Mouse (Mus musculus) left cerebral cortex, adult 8-10 months (tissue): ENCODE measurements around the gene Smchd1. TPM values are rescaled to one million over a fixed set of nuclear protein-coding genes. Genes with fewer than 3 reads are reported as not detected.
A peak's percentile ranks its signal among the peaks of the same experiment; 100 is the strongest.
"Not testable (repeated sequence)": the region's sequence is repeated elsewhere in the genome, so short reads cannot be mapped to it uniquely, and the experiment has no call there.

Source experiments
- DNase-seq, 2 experiments: peaks; one replicate each; pipeline ENCODE4 v3.0.0; 2022; ENCODE audit warnings: low spot score in 2 of 2
- total RNA-seq, 4 experiments: library from RNA; stranded (reverse); gene quantifications; 2 replicates each; pipeline ENCODE4 v1.2.4; 2022

Smchd1 gene
- total RNA-seq, result 10 to 100 TPM; 26.7 to 32.3 (median 29.8) TPM

DNA sequence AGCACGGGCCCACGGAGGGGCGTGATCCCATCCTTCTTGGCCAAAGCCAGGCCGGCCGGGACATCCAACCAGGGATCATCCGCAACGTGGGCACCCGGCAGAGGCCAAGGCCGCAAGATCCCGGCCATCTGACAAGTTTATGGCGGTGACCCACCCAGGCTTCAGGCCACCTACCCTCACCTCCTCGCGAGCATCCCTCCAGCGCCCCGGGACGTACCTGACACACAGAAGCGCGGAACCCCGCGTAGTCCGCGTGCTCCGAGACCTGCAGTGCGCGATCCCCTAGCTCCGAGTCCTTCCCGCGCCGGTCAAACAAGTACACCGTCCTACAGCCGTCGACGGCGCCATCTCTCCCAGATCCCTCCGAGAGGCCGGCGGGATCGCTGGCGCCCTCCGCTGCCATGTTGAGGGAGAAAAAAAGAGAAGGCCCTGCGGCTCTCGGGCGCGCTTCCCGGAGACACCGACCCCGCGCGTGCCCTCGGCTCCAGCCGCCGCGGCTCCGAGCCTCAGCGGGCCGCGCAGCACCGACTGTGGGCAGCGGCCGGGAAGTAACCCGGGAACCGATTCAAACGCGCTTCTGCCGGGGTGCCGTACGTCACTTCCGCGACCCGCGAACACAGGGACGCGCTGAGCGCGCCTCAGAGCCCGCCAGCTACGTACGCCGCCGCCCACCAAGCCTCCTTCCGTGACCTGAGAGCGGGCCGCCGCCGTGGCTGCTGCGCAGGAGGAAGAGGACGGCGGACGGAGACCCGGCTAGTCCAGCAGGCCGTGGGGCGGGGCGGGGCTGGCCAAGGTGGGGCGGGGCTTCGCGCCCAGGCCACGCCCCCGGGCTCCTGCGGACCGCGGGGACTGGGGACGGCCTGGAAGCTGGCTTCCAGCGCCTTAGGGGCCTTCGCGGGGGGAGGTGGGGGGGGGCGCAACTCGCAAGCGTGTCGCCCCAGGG, at the start of gene Smchd1:
Gene Smchd1 (minus strand): TSS at position 582 of the 943 bp plus-strand sequence.
- peak; percentile 83 to 93 for DNase-seq

DNA sequence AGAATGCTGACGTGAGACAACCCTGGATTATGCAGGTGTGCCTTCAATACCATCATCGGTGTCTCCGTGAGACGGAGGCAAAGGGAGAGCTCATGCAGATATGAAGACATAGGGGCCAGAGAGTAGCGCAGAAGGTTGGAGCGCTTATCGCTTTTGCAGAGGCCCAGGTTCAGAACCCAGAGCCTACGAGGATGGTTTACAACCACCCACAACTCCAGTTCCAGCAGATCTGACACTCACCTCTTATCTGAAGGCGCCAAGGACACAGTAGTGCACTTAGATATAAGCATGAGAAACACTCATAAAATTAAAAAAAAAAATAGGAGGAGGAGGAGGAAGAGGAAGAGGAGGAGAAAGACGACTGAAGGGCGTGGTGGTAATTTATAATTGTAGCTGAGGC, 35.2 kb upstream of the Smchd1 start:
- no peak for DNase-seq

DNA sequence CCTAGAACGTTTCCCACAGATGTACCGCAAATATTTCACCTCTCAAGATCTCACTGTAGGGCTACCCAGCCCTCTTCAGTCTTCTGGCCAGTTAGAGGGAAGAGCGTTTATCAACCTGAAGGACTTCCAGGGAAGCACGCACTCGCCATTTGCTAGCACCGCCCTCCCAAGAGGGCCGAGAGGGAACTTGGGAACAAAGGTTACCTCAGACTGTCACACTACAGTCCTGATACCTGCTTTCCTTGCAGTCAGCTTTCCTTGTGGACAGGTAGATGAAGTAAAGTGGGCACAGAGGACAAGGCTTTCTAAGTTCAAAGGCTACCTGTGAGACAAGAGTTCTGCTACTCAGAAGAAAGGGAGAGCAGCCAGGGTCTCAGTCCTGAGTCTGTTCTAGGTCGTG, 31.7 kb upstream of the Smchd1 start:
- DNase-seq, result no peak

DNA sequence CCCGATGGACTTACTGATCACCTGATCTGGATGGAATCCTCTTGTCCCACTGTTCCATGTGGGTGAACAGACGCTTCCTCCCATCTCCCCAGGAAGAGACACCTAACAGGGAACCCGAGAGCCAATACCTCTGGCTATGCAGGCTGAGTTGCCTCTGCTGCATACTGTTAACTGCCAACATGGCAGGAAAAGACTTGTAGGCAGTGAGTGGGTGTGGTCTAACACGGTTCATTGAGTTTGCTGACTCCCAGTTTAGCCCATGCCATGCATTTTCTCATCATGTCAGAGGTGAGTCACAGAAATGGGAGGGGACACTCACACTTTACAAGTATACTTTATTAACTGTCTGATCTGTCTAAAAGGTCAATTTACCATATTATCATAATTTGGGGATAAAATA, 20.6 kb upstream of the Smchd1 start:
- DNase-seq, result no peak

DNA sequence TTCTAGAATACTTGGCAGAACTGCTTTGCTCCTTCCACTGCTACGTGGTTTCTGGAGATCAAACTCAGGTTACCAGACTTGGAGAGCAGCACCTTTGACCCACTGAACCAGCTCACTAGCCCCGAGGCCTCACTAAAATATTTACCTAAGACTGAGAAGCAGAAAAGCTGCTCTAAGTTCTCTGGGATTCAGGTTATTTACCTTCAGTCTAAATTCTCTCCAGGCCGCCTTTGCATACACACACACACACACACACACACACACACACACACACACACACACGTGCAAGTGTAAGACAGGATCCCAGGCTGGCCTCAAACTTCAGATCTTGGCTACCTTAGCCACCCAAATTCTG, 16.2 kb upstream of the Smchd1 start:
- no peak for DNase-seq

DNA sequence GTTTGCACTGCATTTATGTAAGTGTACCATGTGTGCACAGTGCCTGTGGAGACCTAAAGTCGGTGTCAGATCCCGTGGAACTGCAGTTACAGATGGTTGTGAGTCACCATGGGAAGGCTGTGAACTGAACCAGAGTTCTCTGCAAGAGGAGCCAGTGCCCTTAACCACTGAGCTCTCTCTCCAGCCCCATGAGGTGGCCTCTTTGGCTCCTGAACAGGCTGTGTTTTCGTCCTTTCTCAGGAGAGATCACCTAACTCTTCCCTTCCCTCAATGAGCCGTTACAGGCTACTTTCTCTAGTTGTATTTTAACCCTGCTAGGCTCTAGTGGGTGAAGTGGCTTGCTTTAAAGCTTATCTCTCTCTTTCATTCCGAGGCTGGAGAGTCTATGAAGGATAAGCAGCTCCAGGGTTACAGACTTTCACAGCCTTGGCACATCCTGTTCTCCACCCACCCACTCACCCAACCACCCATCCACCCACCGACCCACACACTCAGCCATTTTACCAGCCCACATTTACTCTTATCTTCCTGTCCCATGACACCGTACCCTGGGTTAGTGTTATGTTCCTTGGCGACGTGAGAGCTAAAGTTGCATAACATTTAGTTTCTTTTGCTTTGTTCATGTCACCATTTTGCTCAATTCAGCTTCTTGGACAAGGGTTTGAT, 15.7 kb upstream of the Smchd1 start:
- DNase-seq, result no peak

DNA sequence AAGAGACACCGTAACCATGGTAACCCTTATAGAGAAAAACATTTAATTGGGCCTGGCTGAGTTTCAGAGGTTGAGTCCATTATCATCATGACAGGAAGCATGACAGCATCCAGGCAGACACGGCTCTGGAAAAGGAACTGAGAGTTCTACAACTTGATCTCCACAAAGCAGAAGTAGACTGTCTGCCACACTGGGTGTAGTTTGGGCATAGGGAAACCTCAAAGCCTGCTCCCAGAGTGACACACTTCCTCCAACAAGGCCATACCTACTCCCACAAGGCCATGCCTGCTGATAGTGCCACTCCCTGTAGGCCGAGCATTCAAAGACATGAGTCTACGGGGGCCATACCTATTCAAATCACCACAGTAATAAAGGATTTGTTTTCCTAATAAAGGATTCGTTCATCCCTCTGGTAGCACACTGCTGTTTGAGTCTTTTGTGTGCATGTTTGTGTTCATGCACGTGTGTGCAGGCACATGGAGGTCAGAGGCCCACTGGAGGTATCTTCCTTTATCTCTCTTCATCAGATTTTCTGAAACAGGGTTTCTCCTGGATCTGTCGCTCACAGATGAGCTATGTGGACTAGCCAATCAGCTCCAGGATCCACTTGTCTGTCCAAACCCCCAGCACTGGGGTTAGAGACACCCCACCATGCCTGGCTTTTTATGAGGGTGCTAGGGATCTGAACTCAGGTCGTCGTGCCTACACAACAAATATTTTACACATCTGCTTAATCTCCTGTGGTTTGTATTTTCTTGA, 14.7 kb upstream of the Smchd1 start:
- no peak for DNase-seq

DNA sequence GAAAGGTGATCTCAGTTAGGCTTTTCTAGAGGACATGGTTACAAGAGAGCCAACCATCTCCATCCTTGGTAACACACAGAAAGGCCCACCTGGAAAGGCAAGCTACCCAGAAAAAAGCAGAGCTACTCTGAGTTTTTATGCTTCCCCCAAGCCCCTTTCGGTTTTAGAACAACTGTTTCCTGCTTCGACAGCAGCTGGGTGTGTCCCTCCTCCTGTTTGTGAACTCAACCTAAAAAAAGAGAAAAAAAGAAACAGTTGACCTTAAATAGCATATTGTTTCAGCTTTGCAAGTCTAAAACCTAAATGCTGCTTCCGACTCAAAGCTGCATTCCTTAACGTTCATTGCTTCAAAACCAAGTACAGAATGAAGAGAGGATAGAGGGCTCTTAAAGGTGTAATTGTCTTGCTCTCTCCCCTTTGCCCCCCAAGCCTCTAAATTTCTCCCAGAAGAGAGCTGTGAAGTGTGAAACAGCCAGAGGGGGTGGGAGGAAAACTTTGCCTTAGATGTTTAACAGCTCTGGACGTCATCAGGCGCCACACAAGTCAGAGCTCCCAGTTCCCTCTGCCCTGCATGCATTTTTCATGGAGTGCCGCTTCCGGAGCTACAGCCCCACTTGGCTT, 11.2 kb upstream of the Smchd1 start:
- no peak for DNase-seq

DNA sequence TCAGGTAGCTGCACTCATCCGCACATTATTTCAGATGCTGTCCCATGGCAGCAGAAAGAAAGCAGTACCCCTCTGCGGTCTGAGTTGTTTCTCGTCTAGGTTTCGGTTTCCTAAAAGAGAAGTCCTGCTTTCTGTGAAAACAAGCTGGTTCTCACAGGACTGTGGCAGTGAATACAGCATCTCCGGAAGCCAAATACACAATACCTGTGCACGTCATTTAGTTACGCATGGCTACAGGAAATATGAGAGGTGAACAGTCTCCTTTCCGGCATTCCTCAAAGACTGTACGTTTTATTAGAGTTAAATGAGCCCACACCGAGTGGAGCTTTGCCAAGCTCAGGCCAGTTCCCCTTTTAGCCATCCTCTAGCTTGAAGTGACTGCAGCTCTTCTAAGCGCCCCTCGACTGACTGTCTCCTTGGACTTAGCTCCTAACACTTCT, 10.7 kb upstream of the Smchd1 start:
- DNase-seq, result no peak

DNA sequence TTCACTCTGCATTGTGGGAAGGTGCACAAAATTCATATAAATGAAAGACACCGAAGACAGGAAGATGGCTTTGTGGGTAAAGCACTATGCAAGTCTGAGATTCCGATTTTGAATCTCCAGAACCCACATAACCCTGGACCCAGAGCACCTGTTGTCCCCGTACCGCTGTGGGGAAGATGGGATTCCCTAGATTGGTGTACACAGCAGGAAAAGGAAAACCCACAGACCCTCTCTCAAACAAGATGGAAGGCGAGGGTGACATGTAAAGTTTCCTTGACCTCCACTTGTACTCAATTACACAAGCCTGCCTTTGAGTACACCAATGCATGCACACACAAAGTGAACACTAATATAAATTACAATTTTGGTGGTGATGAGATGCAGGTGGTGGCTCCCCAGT, 9.6 kb upstream of the Smchd1 start:
- no peak for DNase-seq

DNA sequence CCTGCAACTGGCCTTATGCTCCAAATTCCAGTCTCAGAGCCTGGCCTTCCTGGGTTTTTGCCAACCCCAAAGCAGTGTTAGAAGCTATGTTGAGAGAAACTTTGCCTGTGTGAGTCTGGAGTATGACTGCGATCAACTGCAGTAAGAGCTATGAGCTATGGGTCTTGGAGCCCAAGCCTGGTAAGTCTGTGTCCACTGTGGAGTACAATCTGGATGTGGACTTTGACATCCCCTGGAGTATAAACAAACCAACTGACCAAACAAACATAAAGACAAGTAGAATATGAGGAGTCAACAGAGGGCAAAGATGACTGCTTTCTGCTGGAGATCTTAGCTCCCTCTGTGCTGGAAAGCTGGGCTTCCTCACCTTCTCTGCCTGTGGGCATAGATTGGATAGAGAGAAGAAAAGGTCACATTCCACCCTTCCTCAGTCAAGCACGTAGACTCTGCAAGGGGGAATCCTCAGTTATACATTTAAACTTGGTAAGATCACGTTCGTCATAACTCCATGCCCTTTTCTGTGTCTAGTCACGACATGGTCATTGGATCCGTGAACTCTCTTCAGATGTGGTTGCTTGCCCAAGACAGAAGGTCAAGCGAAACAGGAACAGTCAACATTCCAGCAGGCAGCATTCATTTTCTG, 8.4 kb upstream of the Smchd1 start:
- DNase-seq, result no peak

DNA sequence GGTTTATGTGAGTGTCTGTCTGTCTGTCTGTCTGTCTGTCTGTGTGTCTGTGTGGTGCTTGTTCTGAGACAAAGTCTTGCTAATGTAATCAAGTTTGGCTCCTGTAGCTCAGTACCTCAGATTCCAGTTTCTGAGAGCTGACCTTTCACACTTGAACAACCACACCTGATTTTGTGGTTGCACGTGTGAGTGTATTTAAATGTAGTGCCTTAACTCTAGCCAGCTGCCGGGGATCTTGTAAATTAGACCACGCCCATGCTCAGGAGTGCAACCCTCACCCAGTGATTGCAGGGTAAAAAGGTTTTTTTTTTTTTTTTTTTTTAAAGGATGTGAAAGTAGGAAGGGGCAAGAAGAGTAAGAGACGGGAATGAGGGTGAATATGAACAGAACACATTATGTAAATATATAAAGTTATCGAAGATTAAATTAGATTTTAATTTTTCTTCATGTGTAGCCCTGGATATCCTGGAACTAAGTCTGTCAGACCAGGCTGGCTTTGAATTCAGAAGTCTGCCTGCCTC, 4.3 kb upstream of the Smchd1 start:
- DNase-seq, result no peak

DNA sequence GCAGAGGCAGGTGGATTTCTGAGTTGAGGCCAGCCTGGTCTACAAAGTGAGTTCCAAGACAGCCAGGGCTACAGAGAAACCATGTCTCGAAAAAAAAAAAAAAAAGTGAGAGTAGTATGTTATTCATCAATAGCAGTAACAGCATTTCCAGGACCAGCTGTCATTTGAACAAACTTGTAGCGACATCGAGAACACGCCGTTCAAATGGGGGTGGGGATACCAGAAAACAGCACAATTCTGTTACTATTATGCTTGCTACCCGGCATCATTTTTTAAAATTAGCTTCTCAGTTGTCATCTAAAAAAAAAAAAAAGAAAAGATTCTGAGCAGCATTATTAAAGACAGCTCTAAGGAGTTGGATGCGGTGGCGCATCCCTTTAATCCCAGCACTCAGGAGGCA, 2.3 kb upstream of the Smchd1 start:
- DNase-seq, result no peak

DNA sequence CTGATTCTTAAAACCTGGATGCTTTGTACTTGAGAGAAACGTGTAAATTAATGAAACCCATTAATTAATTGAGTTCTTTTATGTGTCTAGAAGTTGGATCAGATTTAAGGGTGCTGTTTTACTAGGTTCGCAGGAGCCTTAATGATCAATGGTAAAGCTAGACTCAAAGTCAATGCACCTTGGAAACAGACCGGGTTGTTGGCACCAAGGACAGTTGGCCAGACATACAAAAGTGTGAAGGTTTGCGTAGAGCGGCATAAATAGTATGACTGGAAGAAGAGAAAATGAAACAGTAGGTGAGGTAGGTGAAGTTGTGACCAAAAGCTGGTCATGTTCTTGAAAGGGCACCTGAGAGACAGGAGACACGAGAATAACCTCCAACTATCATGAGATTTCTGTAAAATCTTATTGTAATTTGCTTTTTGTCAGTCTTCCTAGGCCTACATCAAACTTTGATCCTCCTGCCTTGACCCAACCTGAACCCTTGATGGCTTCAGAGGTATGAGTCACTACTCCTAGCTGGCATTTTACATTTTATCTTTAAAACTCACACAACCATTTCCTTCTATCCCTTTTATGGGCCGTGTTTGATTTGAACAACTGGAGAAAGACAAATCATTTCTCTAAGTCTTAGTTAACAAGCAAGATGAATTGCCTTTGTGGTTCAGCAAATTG, 1.3 kb upstream of the Smchd1 start:
- DNase-seq, result no peak

DNA sequence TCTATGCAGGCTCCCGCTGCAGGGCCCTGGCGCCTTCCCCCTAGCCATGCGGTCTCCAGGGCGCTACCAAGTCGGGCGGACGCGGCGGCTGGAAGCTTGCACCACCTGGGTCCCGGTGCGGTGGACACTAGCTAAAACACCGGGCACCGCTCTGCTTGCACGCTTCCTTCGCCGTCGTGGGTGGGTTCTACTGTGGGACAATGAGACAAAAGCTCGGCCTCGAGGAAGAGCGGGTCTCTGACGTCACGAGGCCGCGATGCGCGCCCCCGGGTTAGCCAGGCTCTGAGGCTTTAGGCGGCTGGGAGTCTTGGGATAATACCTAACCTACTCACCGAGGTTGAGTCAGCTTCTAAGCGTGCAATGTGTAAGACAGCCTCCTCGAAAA, 554 bp upstream of the Smchd1 start:
- DNase-seq, result peak; percentile 60 to 70

DNA sequence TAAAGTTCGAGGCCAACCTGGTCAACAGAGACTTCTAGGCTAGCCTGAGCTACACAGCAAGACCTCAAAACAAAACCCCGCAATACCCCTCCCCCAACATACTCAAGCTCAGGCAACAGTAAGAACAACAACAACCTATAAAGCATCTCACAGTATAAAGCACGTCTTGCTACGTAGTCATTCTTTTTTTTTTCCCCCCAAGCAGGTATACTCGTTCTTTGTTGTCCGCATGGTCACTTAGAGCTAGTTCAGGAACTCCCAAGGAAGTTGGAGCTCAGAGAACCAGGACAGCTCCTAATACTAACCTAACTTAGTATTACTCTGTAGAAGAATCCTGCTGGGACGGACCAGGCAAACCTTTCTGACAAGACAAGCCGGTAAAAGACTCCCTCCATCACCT, 1.0 kb downstream of the Smchd1 start:
- DNase-seq, result no peak

DNA sequence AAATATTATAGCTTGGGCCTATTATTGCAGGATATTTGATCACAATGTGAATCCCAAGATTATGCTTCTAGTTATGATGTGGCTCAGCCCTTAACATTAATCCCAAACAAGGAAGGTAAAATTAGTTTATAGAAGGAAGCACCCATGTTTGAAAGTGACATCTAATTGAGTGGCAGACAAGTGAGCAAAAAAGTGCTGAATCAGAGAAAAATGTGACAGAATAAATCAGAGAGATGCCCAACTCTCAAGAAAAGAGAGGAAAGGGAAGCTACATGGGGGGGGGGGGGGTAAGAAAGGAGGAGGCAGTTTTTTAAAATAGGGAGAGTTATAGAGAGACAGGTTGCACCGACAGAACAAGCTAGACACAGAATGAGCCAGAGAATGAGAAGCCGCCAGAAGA, 3.9 kb downstream of the Smchd1 start:
- no peak for DNase-seq

DNA sequence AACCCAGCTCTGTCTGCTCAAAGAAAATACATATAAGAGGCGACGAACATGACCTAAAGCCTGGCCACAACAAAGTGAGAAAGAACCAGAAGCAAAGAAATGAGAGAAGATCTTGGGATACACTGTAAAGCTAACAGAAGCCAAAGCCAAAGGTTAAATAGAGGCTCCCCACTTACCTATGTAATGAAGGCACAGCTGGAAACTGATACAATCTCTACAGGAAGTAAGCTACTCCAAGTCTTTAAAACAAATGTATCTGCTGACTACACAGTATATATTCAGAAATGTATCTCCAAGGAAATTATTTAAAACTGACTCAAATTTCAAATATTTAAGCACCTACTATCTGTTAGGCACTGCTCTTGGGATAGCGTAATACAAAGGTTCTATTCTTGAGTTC, 14.8 kb downstream of the Smchd1 start:
- DNase-seq, result no peak

DNA sequence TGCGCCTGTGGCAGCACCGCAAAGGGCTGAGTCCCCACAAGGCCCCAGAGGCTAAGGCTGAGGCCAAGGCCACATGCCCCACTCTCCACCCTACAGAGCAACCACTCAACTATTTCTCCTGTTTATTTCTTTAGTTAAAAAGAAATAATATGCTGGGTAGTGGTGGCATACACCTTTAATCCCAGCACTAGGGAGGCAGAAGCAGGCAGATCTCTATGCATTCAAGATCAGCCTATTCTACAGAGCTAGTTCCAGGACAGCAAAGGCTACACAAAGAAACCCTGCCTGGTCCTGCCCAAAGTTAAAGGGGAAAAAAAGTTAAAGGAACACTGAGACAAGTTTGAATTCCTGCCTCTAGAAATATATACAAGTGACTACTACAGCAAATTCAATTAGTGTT, 15.3 kb downstream of the Smchd1 start, which contains the start of gene Gm4707:
Gene Gm4707 (minus strand): TSS at position 101 of the 400 bp plus-strand sequence.
- DNase-seq, result no peak

DNA sequence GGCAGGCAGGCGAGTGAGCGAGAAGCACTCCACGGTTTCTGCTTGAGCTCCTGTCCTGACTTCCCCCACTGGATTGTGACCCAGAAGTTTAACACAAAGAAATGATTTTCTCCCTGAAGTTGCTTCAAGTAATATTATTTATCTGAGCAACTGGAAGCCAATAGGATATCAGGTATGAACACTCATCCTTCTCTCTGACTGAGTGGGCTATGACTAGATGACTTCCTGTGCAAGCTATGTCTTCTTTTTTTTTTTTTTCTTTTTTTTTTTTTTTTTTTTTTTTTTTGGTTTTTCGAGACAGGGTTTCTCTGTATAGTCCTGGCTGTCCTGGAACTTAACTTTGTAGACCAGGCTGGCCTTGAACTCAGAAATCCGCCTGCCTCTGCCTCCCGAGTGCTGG, 17.8 kb downstream of the Smchd1 start:
- not testable (repeated sequence) for DNase-seq
